Mouse (Mus musculus) kidney, adult 2 months (tissue): ENCODE data around the gene Slc11a1.

ENCODE experiments used
- CTCF ChIP-seq: fragments of 200-500 bp; conservative IDR thresholded peaks from 2 replicates; pipeline ENCODE4 v1.5.1; 2011; ENCODE audit warnings: low read depth, mild to moderate bottlenecking, control low read depth, low read length, moderate library complexity, mixed read lengths; ENCODE audit not compliant: insufficient read depth, insufficient read length
- POLR2A ChIP-seq: fragments of 200-500 bp; IDR thresholded peaks from one replicate; pipeline ENCODE4 v1.6.1; 2011; ENCODE audit warnings: low read depth, low read length, control low read depth

DNA sequence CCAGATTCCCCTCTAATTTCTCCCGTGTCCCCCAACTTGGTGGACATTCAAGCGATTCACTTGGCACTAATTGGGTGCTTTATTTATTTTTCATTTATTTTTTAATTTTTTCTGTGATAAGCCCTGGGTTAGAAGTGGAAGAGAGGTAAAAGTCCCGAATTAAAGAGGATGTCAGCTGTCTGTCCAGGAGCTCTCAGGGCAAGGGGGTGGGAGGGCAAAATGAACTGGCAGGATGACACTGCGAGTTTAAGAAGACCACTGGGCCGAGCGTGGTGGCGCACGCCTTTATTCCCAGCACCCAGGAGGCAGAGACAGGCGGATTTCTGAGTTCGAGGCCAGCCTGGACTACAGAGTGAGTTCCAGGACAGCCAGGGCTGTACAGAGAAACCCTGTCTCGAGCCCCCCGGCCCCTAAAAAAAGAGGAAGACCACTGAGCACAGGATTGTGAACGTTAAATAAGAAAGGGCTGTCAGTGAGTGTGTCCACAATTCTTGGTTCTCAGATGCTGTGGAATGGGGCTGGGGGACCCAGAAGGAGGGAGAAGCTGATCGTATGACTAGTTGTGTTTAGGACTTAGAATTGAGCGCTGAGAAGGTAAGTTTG, 12.5 kb downstream of the Slc11a1 start:
- no peak for TF ChIP-seq POLR2A
- TF ChIP-seq CTCF = no peak
